Mouse (Mus musculus): Measurements from ENCODE around the gene Mmp2. TPM values are rescaled to one million over a fixed set of nuclear protein-coding genes. Genes with fewer than 3 reads are reported as not detected.

The Mmp2 gene
- total and polyA plus RNA-seq, 3 experiments = not detected

GRCm38 (mm10) chr8:92855171-92855894 lies 28.2 kb downstream of the Mmp2 start, which contains the start of gene Lpcat2:
Lpcat2 (plus strand) TSS chr8:92855339.
- in situ Hi-C loops (cut with MboI; ENCODE audit: low pct_ligation_motif_present, low pct_unique_long_range_greater_than_20kb, low sequenced_read_pairs) = no loop called here
- Histone ChIP-seq H3K27me3 (replicated peaks) (no peaks in the 10 kb centered on the region), H3K4me2 (ENCODE audit: insufficient read depth, low read depth, poor library complexity, severe bottlenecking) (no peak within 1 kb of the TSS), H3K9me3 (replicated peaks; ENCODE audit: low read length) (peaks cover 74% of the 10 kb centered on the region), H3K36me3 (replicated peaks in 1 of 2; ENCODE audit: control insufficient read depth in 1 of 2, insufficient read depth in 1 of 2, low read length in 1 of 2) (no peaks in the 10 kb centered on the region), H3K27ac (ENCODE audit: insufficient read depth, low read depth) (no peak within 1 kb of the TSS), H3K4me3 (replicated peaks in 1 of 3; ENCODE audit: low read depth in 2 of 3, low read length in 2 of 3, poor library complexity in 1 of 3) (no peak within 1 kb of the TSS), H3K79me2 (replicated peaks; ENCODE audit: control insufficient read depth, extremely low read depth, insufficient read depth, poor library complexity, severe bottlenecking) (no peaks in the 10 kb centered on the region), H3K9ac (ENCODE audit: insufficient read depth, low read depth) (no peak within 1 kb of the TSS), H3K4me1 (ENCODE audit: control insufficient read depth in 1 of 2, insufficient read depth in 2 of 2) (no peaks in the 10 kb centered on the region)
- no peak for DNase-seq (ENCODE audit: extremely low read depth)
- dilution Hi-C loops (cut with MboI; ENCODE audit: extremely low pct_ligation_motif_present, extremely low pct_unique_long_range_greater_than_20kb, low sequenced_read_pairs) = no loop called here
- TF ChIP-seq ZC3H11A (IDR thresholded peaks at IDR 0.05; ENCODE audit: low read depth, low read length) (no peak), BHLHE40 (IDR thresholded peaks at IDR 0.05; ENCODE audit: low read depth, low read length) (no peak)

GRCm38 (mm10) chr8:92856273-92856986 lies 29.3 kb downstream of the Mmp2 start:
- no peak overlapping the region for H3K27ac ChIP-seq (ENCODE audit: insufficient read depth, low read depth)
- DNase-seq (ENCODE audit: extremely low read depth) = no peak

GRCm38 (mm10) chr8:92858475-92859182 lies 31.5 kb downstream of the Mmp2 start:
- H3K36me3 ChIP-seq (replicated peaks in 1 of 2; ENCODE audit: control insufficient read depth in 1 of 2, insufficient read depth in 1 of 2, low read length in 1 of 2) = no peaks in the 10 kb centered on the region
- H3K27ac ChIP-seq (ENCODE audit: insufficient read depth, low read depth) = no peak overlapping the region
- in situ Hi-C loops (cut with MboI; ENCODE audit: low pct_ligation_motif_present, low pct_unique_long_range_greater_than_20kb, low sequenced_read_pairs) (no loop called here), dilution Hi-C loops (cut with MboI; ENCODE audit: extremely low pct_ligation_motif_present, extremely low pct_unique_long_range_greater_than_20kb, low sequenced_read_pairs) (no loop called here)
- H3K9ac ChIP-seq (ENCODE audit: insufficient read depth, low read depth) = no peak overlapping the region
- H3K4me3 ChIP-seq (replicated peaks in 1 of 3; ENCODE audit: low read depth in 2 of 3, low read length in 2 of 3, poor library complexity in 1 of 3) = no peak overlapping the region
- H3K9me3 ChIP-seq (replicated peaks; ENCODE audit: low read length) = peaks cover 56% of the 10 kb centered on the region
- H3K4me1 ChIP-seq (ENCODE audit: control insufficient read depth in 1 of 2, insufficient read depth in 2 of 2) = no peaks in the 10 kb centered on the region
- no peak for DNase-seq (ENCODE audit: extremely low read depth)
- no peak for TF ChIP-seq POLR2AphosphoS2 (IDR thresholded peaks at IDR 0.05; ENCODE audit: low read depth, low read length)
- TF ChIP-seq NRF1 (IDR thresholded peaks at IDR 0.05; ENCODE audit: low read depth, low read length) = no peak
- TF ChIP-seq MAFK (IDR thresholded peaks at IDR 0.05; ENCODE audit: insufficient replicate concordance, low read length) = no peak
- TF ChIP-seq ETS1 (conservative IDR thresholded peaks at IDR 0.05; ENCODE audit: low read depth, low read length) = no peak
- no peak for TF ChIP-seq RCOR1 (conservative IDR thresholded peaks at IDR 0.05; ENCODE audit: low read depth, low read length)
- TF ChIP-seq SMC3 (IDR thresholded peaks at IDR 0.05; ENCODE audit: low read depth, low read length) = no peak
- no peaks in the 10 kb centered on the region for H3K79me2 ChIP-seq (replicated peaks; ENCODE audit: control insufficient read depth, extremely low read depth, insufficient read depth, poor library complexity, severe bottlenecking)
- no peak overlapping the region for H3K4me2 ChIP-seq (ENCODE audit: insufficient read depth, low read depth, poor library complexity, severe bottlenecking)
- no peaks in the 10 kb centered on the region for H3K27me3 ChIP-seq (replicated peaks)

More at GRCm38 (mm10) chr8:92856273-92856986, 29.3 kb downstream of the Mmp2 start:
- no peak overlapping the region for H3K9ac ChIP-seq (ENCODE audit: insufficient read depth, low read depth)
- dilution Hi-C loops (cut with MboI; ENCODE audit: extremely low pct_ligation_motif_present, extremely low pct_unique_long_range_greater_than_20kb, low sequenced_read_pairs) (no loop called here), in situ Hi-C loops (cut with MboI; ENCODE audit: low pct_ligation_motif_present, low pct_unique_long_range_greater_than_20kb, low sequenced_read_pairs) (no loop called here)
- no peaks in the 10 kb centered on the region for H3K79me2 ChIP-seq (replicated peaks; ENCODE audit: control insufficient read depth, extremely low read depth, insufficient read depth, poor library complexity, severe bottlenecking)
- TF ChIP-seq USF2 (conservative IDR thresholded peaks at IDR 0.05; ENCODE audit: low read depth, low read length) = no peak
- no peak for TF ChIP-seq CTCF (conservative IDR thresholded peaks at IDR 0.05 in 1 of 2, IDR thresholded peaks at IDR 0.05 in 1 of 2; ENCODE audit: low read depth in 2 of 2, low read length in 2 of 2)
- no peak for TF ChIP-seq ZMIZ1 (IDR thresholded peaks at IDR 0.05; ENCODE audit: low read depth, low read length)
- no peak overlapping the region for H3K4me2 ChIP-seq (ENCODE audit: insufficient read depth, low read depth, poor library complexity, severe bottlenecking)
- peaks cover 68% of the 10 kb centered on the region for H3K9me3 ChIP-seq (replicated peaks; ENCODE audit: low read length)
- no peaks in the 10 kb centered on the region for H3K4me1 ChIP-seq (ENCODE audit: control insufficient read depth in 1 of 2, insufficient read depth in 2 of 2)
- H3K27me3 ChIP-seq (replicated peaks) = no peaks in the 10 kb centered on the region
- H3K36me3 ChIP-seq (replicated peaks in 1 of 2; ENCODE audit: control insufficient read depth in 1 of 2, insufficient read depth in 1 of 2, low read length in 1 of 2) = no peaks in the 10 kb centered on the region
- H3K4me3 ChIP-seq (replicated peaks in 1 of 3; ENCODE audit: low read depth in 2 of 3, low read length in 2 of 3, poor library complexity in 1 of 3) = no peak overlapping the region

Data from CH12.LX (cell line).